Mouse (Mus musculus) midbrain, embryonic 16.5 days (tissue): ENCODE data around the gene Zfp36. TPM values are rescaled to one million over a fixed set of nuclear protein-coding genes. Genes with fewer than 3 reads are reported as not detected.

Source experiments
- ATAC-seq: fragments of 200-750 bp; cut with Nextera tagmentation; 2 replicates; pipeline ENCODE4 v1.8.0; 2017; ENCODE audit warnings: moderate TSS enrichment
- H3K27ac ChIP-seq: fragments of 300-500 bp; sonication (generic); 2 replicates; pipeline ENCODE4 v1.5.1; 2014; ENCODE audit warnings: mild to moderate bottlenecking, low read length, mixed read lengths
- H3K27me3 ChIP-seq: fragments of 300-500 bp; sonication (generic); 2 replicates; pipeline ENCODE4 v1.6.1; 2014; ENCODE audit warnings: low read depth, low read length, mixed read lengths; ENCODE audit not compliant: control insufficient read depth, insufficient read depth
- H3K36me3 ChIP-seq: fragments of 300-500 bp; sonication (generic); 2 replicates; pipeline ENCODE4 v1.6.1; 2014; ENCODE audit warnings: mild to moderate bottlenecking, low read length, moderate library complexity, mixed read lengths; ENCODE audit not compliant: control insufficient read depth, insufficient read depth
- H3K4me1 ChIP-seq: fragments of 300-500 bp; sonication (generic); 2 replicates; pipeline ENCODE4 v1.6.1; 2014; ENCODE audit warnings: mild to moderate bottlenecking, low read length, mixed read lengths; ENCODE audit not compliant: control insufficient read depth, insufficient read depth
- H3K4me2 ChIP-seq: fragments of 300-500 bp; sonication (generic); 2 replicates; pipeline ENCODE4 v1.6.1; 2014; ENCODE audit warnings: mild to moderate bottlenecking, low read length, mixed read lengths
- H3K4me3 ChIP-seq: fragments of 300-500 bp; sonication (generic); 2 replicates; pipeline ENCODE4 v1.5.1; 2014; ENCODE audit warnings: low read depth, mild to moderate bottlenecking, low read length, moderate library complexity, mixed read lengths
- H3K9ac ChIP-seq: fragments of 300-500 bp; sonication (generic); 2 replicates; pipeline ENCODE4 v1.6.1; 2014; ENCODE audit warnings: low read depth, low read length, mixed read lengths
- H3K9me3 ChIP-seq: fragments of 300-500 bp; sonication (generic); replicated peaks from 2 replicates; pipeline ENCODE4 v1.6.1; 2014; ENCODE audit warnings: mild to moderate bottlenecking, low read length, mixed read lengths; ENCODE audit not compliant: control insufficient read depth, poor library complexity, severe bottlenecking
- WGBS: fragments of 180-500 bp; shearing (Covaris S2); extraction: QIAGEN DNeasy Blood & Tissue Kit; methylation state at CpG from one replicate; pipeline ENCODE4 v1.1.7; 2014; 5-methylcytosine and 5-hydroxymethylcytosine counted together
- polyA plus RNA-seq: library from polyadenylated mRNA; unstranded; fragments of >200 nt; fragmentation: Nextera tagmentation; extraction: Ambion mirVana; gene quantifications from 2 replicates; pipeline ENCODE4 v1.2.1, GENCODE M21; 2015

Gene Zfp36
- polyA plus RNA-seq, 1 experiment from 2014 or later, result 2.9 TPM

DNA sequence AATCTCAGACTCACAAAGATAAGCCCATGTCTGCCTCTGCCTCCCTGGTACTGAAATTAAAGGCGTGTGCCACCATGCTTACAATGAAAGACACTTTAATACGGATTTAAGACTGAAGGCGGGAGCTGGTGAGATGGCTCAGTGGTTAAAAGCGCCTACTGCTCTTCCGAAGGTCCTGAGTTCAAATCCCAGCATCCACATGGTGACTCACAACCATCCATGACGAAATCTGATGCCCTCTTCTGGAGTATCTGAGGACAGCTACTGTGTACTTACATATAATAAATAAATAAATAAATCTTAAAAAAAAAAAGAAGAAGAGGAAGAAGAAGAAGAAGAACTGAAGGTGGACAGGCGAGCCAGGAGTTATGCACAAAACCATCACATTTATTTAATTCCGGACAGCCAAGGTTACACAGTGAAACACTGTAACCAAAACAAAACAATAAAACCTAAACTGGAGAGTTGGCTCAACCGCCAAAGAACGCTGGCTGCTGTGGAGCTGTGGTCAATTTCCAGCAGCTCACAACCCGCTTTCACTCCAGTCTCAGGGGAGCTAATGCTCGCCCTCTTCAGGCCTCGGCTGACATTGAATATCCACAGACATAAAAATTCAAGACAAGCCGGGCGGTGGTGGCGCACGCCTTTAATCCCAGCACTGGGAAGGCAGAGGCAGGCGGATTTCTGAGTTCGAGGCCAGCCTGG lies 40.7 kb downstream of the Zfp36 start:
- no peaks in the 10 kb centered on the region for H3K27me3 ChIP-seq
- peak overlapping the region; percentile 71 for H3K4me2 ChIP-seq
- peak overlapping the region; percentile 97 for H3K4me3 ChIP-seq
- WGBS, result 80% methylated on average over 19 of the region's 19 CpGs
- H3K9me3 ChIP-seq, result no peaks in the 10 kb centered on the region
- peaks cover 21% of the 10 kb centered on the region for H3K4me1 ChIP-seq
- H3K9ac ChIP-seq, result no peak overlapping the region
- no peaks in the 10 kb centered on the region for H3K36me3 ChIP-seq
- H3K27ac ChIP-seq, result no peak overlapping the region; the same call in 1 of the 2 replicates
- 0 out of 2 replicates have a peak, but pooled peaks have one; percentile 8 for ATAC-seq

DNA sequence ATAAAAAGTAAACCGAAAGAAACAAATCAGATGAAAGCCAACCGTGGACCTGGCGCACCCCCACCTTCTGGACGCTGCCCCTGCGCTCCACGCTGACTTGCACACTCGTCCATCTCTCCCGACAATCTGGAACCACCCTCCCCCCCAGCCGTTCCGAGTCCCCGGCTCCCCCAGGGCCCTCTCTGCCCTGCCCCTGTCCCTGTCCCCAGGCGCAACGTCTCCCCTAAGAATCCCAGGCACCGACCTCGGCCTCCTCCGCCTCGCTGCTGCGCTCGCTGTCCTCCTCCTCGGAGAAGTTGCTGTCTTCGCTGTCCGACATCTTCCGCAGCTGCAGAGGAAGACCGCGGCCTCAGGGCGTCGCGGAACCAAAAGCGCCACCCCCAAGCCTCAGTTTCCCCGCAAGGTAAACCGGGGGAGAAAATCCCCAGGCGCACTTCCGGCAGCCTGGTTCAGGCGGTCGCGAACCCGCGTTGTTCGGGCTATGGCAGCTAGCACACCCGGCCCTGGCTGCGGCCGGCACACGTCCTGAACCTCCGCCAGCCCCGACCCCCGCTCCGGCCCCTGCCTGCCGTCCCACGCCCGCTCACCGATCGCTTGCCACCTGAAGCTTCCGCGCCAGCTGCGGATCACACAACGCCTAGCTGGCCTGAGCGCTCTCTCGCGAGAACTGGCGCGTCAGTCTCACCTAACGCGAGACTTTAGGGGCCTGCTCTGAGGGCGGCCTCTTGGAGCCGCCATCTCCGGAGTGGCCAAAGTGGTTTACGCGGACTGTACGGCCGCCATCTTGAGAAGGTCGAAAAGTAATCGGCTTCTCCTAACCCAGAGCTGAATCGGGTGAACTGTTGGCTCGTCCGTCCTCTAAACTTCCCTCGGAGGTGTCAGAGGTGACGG lies 41.7 kb downstream of the Zfp36 start, which contains the start of gene Supt5:
Gene Supt5 (minus strand): TSS at position 639 of the 891 bp plus-strand sequence.
- H3K9ac ChIP-seq, result peak within 1 kb of the TSS; percentile 96
- no peaks in the 10 kb centered on the region for H3K36me3 ChIP-seq
- no peaks in the 10 kb centered on the region for H3K27me3 ChIP-seq
- peak within 1 kb of the TSS; percentile 97 for H3K4me3 ChIP-seq
- H3K27ac ChIP-seq, result peak within 1 kb of the TSS; percentile 90
- ATAC-seq, result peak; percentile 99
- peak within 1 kb of the TSS; percentile 71 for H3K4me2 ChIP-seq
- WGBS, result under 1% methylated on average over 77 of the region's 77 CpGs
- H3K9me3 ChIP-seq, result no peaks in the 10 kb centered on the region
- H3K4me1 ChIP-seq, result peaks cover 21% of the 10 kb centered on the region

DNA sequence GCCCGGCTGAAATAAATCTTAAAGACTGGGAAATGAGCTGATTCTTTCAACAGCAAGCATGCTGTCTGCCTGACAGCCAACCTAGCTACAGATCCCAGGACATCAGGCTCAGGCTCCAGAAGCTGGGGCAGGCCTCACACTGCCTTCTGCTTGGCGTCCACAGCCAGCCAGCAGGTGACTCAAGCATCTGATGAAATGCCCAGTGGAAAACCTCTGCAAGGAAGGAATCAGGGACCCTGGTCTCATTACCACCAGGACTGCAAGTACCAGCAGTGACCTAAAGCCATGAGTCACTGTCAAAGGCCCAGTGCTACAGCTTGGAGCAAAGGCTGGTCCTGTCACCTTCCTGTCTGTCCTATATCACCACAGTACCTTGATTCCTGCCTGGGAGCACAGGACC lies 44.6 kb downstream of the Zfp36 start:
- no peak overlapping the region for H3K9ac ChIP-seq
- peaks cover 3% of the 10 kb centered on the region; the same call in 1 of the 2 replicates for H3K36me3 ChIP-seq
- no peak for ATAC-seq
- WGBS, result 93% methylated on average over 2 of the region's 2 CpGs
- H3K4me3 ChIP-seq, result no peak overlapping the region
- no peaks in the 10 kb centered on the region for H3K27me3 ChIP-seq
- H3K4me2 ChIP-seq, result no peak overlapping the region
- peaks cover 21% of the 10 kb centered on the region for H3K4me1 ChIP-seq
- H3K9me3 ChIP-seq, result no peaks in the 10 kb centered on the region
- H3K27ac ChIP-seq, result no peak overlapping the region

DNA sequence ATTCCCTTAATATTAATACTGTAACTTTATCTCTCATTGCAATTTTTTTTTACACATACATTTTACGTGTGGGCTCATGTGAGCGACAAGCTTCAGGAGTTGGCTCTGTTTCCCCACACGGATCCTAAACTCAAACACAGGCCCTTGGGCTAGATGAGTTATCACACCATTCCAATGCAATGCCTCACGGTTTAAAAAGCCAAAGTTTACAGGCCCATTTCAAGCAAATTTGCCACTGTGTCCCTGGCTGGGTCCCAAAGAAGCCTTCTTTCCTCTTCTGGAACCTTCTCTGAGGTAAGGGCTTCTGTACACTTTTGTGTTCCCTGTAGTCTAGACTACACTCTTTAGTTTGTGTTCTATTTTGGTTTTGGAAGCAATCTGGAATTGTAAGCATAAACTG lies 45.5 kb downstream of the Zfp36 start:
- Histone ChIP-seq H3K36me3 (peaks cover 11% of the 10 kb centered on the region; the same call in 1 of the 2 replicates), H3K9ac (no peak overlapping the region), H3K9me3 (no peaks in the 10 kb centered on the region), H3K4me2 (no peak overlapping the region), H3K4me1 (peaks cover 21% of the 10 kb centered on the region), H3K27ac (no peak overlapping the region), H3K4me3 (no peak overlapping the region), H3K27me3 (no peaks in the 10 kb centered on the region)
- no peak for ATAC-seq
- 92% methylated on average over 4 of the region's 4 CpGs for WGBS

DNA sequence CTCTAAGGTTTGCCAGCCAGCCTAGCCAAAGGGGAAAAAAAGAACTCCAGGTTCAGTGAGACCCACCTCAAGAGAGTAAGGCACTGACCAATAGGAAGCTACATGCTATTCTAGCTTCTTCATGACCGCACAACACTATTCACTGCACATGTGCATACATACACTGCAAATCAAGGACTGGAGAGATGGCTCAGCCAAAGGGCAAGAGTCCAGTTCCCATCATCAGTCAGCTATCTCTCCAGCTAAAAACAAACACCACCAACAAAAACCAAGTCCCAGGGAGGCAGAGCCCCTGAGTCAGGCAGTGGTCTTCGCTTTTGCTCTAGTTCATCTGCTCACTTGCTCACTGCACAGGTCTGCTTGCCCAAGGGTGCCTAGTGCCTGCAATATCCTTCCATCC lies 51.8 kb downstream of the Zfp36 start:
- 95% methylated on average over 2 of the region's 2 CpGs for WGBS
- Histone ChIP-seq H3K4me1 (no peaks in the 10 kb centered on the region), H3K4me2 (no peak overlapping the region), H3K27ac (no peak overlapping the region), H3K9ac (no peak overlapping the region), H3K36me3 (peaks cover 43% of the 10 kb centered on the region), H3K4me3 (no peak overlapping the region), H3K9me3 (no peaks in the 10 kb centered on the region), H3K27me3 (no peaks in the 10 kb centered on the region)
- ATAC-seq, result no peak

Other genes with a start within 250 kb of the Zfp36 start
- 69.8 and 72.4 TPM in 2 replicates for gene Fbl, start 210.5 kb downstream of the Zfp36 start, polyA plus RNA-seq
- gene Dyrk1b, start 200.8 kb downstream of the Zfp36 start, polyA plus RNA-seq, result 10.2 and 12.1 TPM in 2 replicates
- 3.5 and 4.3 TPM in 2 replicates for gene Eid2, start 112.4 kb downstream of the Zfp36 start, polyA plus RNA-seq
- gene Eid2b, start 102.5 kb downstream of the Zfp36 start, polyA plus RNA-seq, result 44.2 and 44.8 TPM in 2 replicates
- 1.2 TPM in 2 replicates for gene Selenov, start 89.1 kb downstream of the Zfp36 start, polyA plus RNA-seq
- gene Dll3, start 78.0 kb downstream of the Zfp36 start, polyA plus RNA-seq, result 16.3 and 16.5 TPM in 2 replicates
- 119 and 123 TPM in 2 replicates for gene Timm50, start 68.2 kb downstream of the Zfp36 start, polyA plus RNA-seq
- 108 and 111 TPM in 2 replicates for gene Supt5, start 41.5 kb downstream of the Zfp36 start, polyA plus RNA-seq
- gene Rps16, start 29.6 kb downstream of the Zfp36 start, polyA plus RNA-seq, result 414 and 435 TPM in 2 replicates
- gene Plekhg2, start 7.7 kb downstream of the Zfp36 start, polyA plus RNA-seq, result 22.9 and 23.1 TPM in 2 replicates
- gene Med29, start 12.5 kb upstream of the Zfp36 start, polyA plus RNA-seq, result 39.6 and 40.3 TPM in 2 replicates
- gene Paf1, start 12.7 kb upstream of the Zfp36 start, polyA plus RNA-seq, result 96.1 and 109 TPM in 2 replicates
- 2.8 and 3.5 TPM in 2 replicates for gene Gmfg, start 57.2 kb upstream of the Zfp36 start, polyA plus RNA-seq
- 13.9 and 15.0 TPM in 2 replicates for gene Lrfn1, start 71.7 kb upstream of the Zfp36 start, polyA plus RNA-seq
- not detected in 2 replicates for gene Ifnl2, start 130.2 kb upstream of the Zfp36 start, polyA plus RNA-seq
- gene Ifnl3, start 142.6 kb upstream of the Zfp36 start, polyA plus RNA-seq, result not detected in 2 replicates
- not detected in 2 replicates for gene Sycn, start 160.6 kb upstream of the Zfp36 start, polyA plus RNA-seq
- 0.15 TPM in 1 of 2 replicates, not detected in the other for gene Nccrp1, start 167.0 kb upstream of the Zfp36 start, polyA plus RNA-seq
- 20.2 and 20.4 TPM in 2 replicates for gene Samd4b, start 217.9 kb upstream of the Zfp36 start, polyA plus RNA-seq
- gene Pak4, start 217.9 kb upstream of the Zfp36 start, polyA plus RNA-seq, result 18.1 and 19.1 TPM in 2 replicates